Mouse (Mus musculus): Measurements from ENCODE around the gene Vti1b.

DNA sequence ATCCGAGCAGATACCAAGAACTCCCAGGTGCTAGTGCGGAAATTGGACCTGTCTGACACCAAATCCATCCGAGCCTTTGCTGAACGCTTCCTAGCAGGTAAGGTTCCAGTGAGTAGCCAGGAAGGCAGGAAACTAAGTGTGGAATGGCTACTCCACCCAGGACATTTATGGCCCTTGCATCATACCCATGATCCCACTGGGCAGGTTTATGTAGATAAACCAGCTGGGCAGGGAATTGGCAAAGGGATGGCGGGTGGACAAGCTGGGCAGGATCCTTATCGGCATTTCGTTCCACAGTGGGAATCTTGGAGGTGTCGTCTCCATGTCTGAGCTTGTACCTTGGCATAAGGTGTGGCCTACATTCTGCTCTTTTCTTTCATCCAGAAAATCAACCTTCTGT lies 39.0 kb upstream of the Vti1b start:
- TF ChIP-seq CTCF (IDR thresholded peaks at IDR 0.05; ENCODE audit: insufficient read depth, low read length) (no peak), POLR2A (IDR thresholded peaks at IDR 0.05; ENCODE audit: borderline replicate concordance, extremely low read depth, low read depth, low read length) (no peak)

Data from lung, adult 2 months (tissue).